Mouse (Mus musculus) retina, postnatal 7 days (tissue): ENCODE measurements around the gene 0610040J01Rik.
A peak's percentile ranks its signal among the peaks of the same experiment; 100 is the strongest.

Source experiments
- DNase-seq: peaks from one replicate; pipeline ENCODE4 v3.0.0-alpha.2; 2012; ENCODE audit warnings: low read depth, low spot score

0610040J01Rik gene

GRCm38 (mm10) chr5:63811819-63812508 lies at the start of gene 0610040J01Rik:
0610040J01Rik (plus strand) TSS chr5:63812363.
- DNase-seq = peak; percentile 30

- DNase-seq = no peak
Measured at GRCm38 (mm10) chr5:63765886-63766285, 46.3 kb upstream of the 0610040J01Rik start.

GRCm38 (mm10) chr5:63766715-63767114 lies 45.4 kb upstream of the 0610040J01Rik start:
- peak; percentile 53 for DNase-seq

- DNase-seq = no peak
Measured at GRCm38 (mm10) chr5:63767464-63767863, 44.7 kb upstream of the 0610040J01Rik start.

GRCm38 (mm10) chr5:63768220-63768619 lies 43.9 kb upstream of the 0610040J01Rik start:
- DNase-seq = no peak

GRCm38 (mm10) chr5:63772971-63773370 lies 39.2 kb upstream of the 0610040J01Rik start:
- DNase-seq = no peak

- no peak for DNase-seq
Measured at GRCm38 (mm10) chr5:63773603-63774002, 38.6 kb upstream of the 0610040J01Rik start.

- no peak for DNase-seq
Measured at GRCm38 (mm10) chr5:63788156-63788826, 23.9 kb upstream of the 0610040J01Rik start.

- no peak for DNase-seq
Measured at GRCm38 (mm10) chr5:63812509-63812865, 324 bp downstream of the 0610040J01Rik start.

- no peak for DNase-seq
Measured at GRCm38 (mm10) chr5:63816643-63817042, 4.5 kb downstream of the 0610040J01Rik start.

GRCm38 (mm10) chr5:63817270-63817669 lies 5.1 kb downstream of the 0610040J01Rik start:
- DNase-seq = no peak

- DNase-seq = no peak
Measured at GRCm38 (mm10) chr5:63818975-63819374, 6.8 kb downstream of the 0610040J01Rik start.

- DNase-seq = no peak
Measured at GRCm38 (mm10) chr5:63819519-63819918, 7.4 kb downstream of the 0610040J01Rik start.

- DNase-seq = no peak
Measured at GRCm38 (mm10) chr5:63821176-63821575, 9.0 kb downstream of the 0610040J01Rik start.

- no peak for DNase-seq
Measured at GRCm38 (mm10) chr5:63821860-63822259, 9.7 kb downstream of the 0610040J01Rik start.

GRCm38 (mm10) chr5:63823362-63824332 lies 11.5 kb downstream of the 0610040J01Rik start:
- no peak for DNase-seq

GRCm38 (mm10) chr5:63824599-63825350 lies 12.6 kb downstream of the 0610040J01Rik start:
- DNase-seq = no peak

GRCm38 (mm10) chr5:63825881-63826280 lies 13.7 kb downstream of the 0610040J01Rik start:
- no peak for DNase-seq

- DNase-seq = no peak
Measured at GRCm38 (mm10) chr5:63827006-63827405, 14.8 kb downstream of the 0610040J01Rik start.

- DNase-seq = no peak
Measured at GRCm38 (mm10) chr5:63827415-63828053, 15.4 kb downstream of the 0610040J01Rik start.
